Mouse (Mus musculus) 416B (cell line): ENCODE data around the gene Chst15.

Source experiments
- DNase-seq: peaks from one replicate; pipeline ENCODE4 v3.0.0; 2011; ENCODE audit warnings: low read depth

Chst15 gene

DNA sequence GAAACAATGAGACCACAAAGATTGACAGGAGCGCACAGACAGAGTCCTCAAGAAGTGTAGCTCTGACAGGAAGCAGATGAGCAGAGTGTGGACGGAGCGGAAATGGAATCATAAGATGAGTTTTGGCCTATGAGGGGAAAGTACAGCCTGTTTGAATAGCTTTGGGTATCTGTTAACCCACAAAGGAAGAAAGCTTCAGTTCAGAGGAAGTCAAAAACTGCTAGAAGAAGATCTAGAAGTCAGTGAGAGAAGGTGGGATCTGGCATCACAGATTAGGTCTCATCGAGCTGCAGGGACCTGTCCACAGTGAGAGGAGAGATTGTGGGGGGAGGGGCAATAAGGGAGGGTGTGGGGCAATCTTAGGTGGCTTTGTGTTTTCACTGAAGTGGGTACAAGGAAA lies 18.3 kb upstream of the Chst15 start:
- no peak for DNase-seq

DNA sequence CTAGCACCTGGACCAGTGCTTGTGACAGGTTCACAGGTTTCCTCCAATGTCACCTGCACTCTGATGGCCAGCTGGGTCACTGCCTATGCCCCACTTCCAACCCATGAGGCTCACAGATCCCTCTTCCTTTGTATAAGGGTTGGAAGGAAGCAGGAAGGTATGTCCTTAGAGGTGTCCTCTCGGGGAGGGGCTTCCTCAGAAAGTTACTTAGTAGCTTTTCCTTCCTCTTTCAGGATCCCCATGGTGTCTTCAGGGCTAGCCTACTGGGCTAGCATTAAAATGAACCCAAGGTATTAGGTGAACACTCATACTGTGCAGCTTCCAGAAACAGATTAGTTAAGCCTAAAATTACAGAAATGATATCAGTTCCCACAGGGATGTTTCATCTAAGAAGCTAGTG lies 16.1 kb upstream of the Chst15 start:
- DNase-seq, result no peak

DNA sequence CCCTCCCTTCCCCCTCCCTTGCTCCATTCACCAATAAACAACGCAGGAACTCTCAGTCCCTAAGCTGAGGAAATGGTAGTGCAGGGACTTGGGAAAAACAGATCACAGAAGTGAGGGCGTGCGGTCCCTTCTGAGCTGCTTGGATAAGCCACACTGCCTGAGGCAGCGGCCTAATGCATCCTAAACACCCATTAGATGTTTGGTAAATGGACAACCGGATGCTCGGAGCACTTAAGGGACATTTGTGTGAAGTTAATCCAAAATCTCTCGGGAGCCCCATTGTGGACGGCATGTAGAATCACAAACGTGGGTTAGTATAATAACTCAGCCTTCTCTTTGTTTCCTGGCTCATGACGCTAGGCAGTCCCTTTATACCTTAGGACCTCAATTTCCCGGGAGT lies 15.1 kb upstream of the Chst15 start:
- DNase-seq, result no peak

DNA sequence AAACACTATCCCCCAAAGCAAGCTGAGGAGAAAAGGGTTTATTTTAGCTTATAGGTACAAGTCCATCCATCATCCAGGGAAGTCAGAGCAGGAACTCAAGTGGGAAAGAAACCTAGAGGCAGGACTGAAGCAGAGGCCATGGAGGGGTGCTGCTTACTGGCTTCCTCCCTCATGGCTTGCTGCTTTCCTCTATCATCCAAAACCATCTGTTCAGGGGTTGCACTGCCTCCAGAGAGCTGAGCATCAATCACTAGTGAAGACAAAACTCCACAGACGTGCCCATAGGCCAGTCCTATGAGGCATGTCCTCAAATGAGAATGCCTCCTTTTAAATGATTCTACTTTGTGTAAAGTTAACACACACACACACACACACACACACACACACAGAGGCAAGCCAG lies 13.2 kb upstream of the Chst15 start:
- DNase-seq, result no peak

DNA sequence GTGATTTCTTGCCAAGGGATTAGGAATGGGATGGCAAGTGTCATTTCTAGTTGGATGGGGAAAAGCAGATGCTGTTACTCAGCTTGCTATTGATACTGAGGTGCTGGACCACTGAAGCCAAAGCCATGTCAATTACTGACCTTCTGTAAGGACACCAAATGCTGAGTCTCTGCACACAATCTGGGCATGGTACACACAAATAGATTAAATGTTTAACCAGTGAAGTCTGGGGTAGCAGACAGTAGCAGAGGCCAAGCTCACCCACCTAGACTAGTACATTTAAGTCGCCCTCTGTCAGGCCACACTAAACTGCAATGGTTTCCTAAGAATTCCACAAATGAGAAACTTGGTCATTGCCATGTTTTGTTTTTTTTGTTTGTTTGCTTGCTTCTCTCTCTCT lies 11.6 kb upstream of the Chst15 start:
- no peak for DNase-seq

DNA sequence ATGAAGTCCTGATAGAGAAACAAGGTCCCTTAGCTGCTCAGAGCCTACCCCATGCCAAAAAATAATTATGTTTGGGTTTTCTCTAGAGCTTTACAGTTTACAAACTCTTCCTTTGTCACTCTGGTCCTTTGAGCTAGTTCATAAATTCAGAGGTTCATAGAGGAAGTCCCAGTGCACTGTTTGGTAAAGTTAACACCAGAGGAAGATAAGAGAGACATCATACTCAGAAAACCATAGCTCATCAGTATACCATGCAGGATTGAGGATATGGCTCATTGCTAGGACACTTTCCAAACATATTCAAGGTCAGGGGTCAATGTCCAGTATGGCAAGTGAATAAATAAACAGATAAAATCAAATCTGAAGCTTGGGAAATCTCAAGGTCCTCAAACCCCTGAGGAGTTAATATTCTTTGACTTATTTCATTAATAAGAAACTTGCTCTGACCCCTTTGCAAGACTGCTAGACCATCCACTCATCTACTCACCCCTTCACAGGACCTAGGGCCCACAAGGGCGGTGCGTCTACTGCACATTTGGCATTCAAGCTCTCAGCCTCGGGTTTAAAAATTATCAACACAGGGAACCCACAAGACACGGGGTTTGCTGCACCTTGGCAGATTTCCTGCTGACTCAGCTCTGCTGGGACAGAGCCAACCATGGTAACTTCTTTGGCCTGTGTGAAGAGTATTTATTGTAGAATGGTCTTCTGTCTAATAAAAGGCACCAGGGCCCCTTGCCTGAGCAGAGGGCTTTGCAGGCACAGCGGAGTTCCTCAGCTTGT lies 8.7 kb upstream of the Chst15 start:
- peak; percentile 63 for DNase-seq

DNA sequence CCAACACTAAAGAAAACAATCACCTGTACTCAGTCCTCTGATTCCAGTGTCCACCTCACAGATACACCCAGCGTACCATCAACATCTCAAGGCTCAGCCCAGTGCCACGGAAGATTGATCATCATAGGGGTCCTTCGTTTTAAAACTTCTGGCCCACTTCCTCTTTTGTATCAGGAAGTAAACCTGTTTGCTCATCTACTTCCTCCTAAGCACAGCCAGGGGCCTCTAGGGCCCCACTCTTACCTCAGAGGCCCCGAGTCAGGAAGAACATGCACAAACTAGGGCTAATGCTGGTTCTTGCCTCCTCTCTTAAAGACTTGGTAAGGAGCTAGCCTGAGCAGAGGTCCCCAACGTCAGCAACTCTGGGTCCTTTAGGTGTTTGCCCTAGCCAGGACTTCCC lies 6.4 kb upstream of the Chst15 start:
- DNase-seq, result peak; percentile 14

DNA sequence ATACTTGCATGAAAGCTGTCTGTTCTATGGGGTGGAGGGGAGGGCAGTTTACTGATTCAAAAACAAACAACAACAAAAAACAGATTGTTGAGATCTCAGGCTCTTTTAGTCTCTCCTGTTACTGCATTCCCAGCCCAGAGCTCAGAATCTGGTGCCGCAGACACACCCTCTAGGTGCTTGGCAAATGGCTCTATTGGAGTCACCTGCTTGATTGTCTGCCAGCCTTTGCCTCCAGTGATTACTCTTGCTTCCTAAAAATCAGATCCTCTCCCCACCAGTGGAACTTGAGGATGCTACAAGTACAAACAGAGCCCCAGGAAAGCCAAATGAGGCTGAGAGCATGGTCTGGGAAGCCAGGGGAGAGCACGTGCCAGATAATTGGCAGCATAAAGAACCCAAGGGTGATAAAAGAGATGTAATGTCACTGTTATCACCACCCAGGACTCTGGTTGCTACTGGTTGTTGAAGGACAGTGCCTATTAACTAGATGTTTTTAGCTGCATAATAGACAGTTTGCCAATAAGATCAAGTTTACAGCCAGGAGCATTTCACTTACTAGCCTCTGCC lies 4.4 kb upstream of the Chst15 start:
- no peak for DNase-seq

DNA sequence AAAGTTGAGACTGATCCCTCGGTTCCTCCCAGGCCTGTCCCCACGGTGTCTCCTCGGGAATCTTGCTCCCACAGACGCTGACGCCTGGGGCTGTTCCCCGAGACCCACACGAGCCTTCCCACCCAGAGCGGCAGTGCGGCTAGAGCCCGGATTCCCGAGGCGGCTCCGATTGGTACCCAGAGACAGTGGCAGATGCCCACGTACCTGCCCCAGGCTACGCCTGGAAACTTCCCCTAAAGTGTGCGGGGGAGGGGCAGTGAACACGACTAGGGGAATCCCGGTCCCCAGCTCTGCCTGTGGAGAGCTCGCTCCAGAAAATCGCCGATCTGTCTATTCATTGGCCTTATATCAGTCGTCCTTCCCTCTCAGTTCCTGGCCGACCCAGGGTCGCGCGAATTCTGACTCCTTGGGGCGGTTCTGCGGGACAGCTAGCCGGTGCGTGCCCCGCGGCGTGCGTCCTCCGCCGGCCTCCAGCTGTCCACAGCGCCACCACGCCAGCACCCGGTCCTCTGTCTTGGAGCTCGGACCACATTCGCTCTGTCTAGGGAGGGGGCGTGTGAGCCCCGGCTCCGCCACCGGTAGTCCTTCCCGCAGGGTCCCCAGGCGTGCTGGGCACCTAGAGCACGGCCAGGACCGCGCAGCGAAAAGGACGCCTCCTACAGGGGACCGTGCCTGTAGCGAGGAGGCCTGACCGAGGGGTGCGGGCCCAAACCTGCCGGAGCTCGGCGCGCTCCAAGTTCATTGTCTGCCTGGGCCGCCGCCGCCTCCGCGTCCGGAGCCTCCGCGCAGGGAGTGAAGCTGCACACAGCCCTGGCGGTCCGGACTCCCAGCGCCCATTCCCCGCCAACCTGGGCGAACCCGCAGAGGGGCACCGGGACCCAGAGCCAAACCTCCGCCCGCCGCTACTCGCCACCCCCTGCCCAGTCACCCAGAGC lies 660 bp downstream of the Chst15 start:
- DNase-seq, result no peak

DNA sequence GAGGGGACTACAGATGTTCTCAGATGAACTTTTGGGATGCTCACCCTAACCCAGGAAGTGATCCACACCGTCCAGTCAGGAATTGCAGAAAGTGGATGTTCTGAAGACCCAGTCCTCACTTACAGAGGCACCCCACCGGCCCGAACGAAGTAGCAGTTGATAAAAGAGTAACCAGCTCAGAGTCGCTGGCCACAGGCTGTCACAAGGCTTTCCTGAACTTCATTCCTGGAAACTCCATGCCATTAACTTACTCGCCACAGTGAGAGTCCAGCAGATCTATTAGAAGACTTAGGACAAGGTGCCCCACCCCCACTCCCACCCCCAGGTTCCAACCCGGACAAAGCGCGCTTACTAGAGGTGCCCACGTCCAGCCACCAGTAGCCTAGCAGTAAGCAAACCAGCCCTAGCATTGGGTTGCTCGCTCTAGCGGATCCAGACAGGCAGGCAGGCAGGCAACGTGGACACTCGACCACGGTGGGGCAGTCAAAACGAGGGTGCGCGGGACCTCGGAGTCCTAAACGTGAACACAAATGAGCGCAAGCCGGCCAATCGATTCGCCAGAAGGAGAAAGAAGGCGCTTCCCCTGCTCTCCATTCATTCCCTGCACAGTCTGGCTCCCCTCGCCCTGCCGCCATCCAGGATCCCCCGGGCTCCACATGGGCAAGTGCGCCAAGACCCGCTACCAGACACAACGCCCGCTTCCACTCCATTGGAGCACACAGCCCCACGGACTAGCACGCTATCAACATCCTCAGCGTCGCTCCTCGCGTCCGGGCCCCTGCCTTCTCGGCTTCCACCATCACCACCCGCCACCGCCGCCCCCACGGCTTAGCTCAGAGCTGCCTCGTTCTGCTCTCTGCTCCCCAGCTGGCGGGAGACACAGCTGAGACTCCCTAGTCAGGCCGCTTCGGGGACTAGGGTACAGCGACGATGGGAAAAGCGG lies 1.6 kb downstream of the Chst15 start:
- DNase-seq, result no peak

DNA sequence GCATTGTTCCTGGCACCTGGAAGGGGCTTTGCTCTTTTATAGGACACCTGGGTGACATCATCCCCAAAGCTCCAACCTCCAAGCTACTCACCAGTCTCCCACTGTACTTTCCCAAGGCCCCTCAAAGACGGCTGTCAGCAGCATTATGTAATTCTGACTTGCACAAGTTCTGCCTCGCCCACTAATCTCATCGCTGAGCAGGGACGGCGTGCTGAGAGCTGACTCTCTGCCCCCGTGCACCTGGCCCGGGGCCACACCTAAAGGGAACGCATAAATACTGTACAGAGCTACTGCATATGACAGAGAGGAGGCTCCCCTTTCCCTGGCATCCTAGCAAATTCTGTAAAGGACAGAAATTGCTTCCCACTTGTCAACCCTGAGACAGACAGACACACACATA lies 4.6 kb downstream of the Chst15 start:
- no peak for DNase-seq

DNA sequence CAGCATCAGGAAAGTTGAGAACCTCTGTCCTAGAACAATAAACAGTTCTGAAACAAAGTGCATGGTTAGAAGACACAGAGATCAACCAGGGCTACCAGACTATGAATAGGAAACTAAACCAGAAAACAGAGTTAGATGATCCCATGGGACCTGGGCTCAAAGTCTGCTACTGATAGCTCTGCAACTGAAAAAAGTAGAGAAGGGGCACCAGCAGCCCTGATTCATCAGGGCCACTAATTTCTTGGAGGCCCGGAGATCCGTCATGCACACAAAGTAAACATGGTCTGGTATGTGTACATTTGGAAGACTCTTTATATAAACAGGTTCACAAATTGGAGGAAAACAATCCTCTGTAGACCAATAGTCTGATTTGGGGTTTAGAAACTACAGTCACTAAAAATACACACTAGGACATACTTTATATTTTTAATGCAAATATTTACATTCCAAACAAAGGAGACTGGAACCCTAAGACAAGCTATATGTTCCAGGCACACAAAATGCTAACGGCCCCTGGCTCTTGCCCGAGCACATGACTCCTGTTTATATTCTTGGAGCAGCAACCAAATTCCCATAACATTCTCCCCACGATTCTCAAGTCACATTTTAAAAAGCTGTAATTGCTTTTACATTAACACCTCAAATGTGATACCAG lies 8.4 kb downstream of the Chst15 start:
- no peak for DNase-seq

DNA sequence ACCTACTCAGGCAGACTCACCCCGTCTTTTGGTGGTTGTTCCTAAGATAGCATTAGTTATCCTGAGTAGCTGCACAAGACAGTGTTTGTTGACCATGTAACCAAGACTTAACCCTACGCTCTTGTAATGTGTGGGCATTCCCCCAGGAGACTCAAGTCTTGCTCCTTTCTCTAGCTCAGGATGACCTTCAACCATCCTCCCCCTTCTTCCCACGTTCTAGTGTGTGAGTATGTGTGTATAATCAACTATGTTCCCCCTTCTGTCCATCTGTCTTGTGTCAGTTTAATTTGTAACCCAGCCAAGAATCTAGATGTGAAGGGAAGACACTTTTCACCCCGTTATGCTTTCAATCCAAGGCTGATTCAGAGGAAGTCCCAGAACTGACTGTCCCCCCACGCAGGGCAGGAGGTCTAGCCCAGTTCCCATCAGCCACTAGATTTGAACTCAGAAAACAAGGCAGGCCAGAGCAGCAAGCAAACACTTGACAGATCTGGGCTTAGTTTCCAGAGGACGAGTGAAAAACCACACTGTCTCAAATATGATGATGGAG lies 9.2 kb downstream of the Chst15 start:
- no peak for DNase-seq

DNA sequence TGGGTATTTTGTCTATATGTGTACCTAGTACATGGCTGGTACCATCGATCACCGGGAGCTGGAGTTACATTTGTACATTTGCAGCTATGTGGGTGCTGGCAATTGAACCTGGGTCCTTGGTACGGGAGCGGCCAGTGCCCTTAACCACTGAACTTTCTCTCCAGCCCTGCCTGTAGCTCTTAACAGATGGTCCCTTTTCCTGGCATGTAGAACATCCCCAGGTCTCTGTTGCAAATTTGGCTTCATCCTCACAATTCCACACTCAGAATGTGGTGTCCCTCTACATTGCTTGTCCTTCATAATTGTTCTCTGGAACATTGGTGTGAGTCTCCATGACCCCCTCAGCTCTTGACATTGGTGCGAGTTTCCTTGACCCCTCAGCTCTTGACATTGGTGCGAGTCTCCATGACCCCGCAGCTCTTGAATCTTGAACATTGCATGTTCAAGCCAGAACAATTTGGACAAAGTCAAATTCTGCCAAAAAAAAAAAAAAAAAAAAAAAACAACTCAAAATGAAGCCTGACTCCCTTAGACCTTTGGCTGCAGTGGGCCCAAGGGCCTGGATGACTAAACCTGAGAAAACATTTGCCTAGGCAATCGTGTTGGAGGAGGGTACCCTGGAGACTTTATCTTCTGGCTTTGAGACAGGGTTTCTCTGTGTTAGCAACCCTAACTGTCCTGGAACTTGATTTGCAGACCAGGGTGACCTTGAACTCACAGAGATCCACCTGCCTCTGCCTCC lies 10.2 kb downstream of the Chst15 start:
- no peak for DNase-seq

DNA sequence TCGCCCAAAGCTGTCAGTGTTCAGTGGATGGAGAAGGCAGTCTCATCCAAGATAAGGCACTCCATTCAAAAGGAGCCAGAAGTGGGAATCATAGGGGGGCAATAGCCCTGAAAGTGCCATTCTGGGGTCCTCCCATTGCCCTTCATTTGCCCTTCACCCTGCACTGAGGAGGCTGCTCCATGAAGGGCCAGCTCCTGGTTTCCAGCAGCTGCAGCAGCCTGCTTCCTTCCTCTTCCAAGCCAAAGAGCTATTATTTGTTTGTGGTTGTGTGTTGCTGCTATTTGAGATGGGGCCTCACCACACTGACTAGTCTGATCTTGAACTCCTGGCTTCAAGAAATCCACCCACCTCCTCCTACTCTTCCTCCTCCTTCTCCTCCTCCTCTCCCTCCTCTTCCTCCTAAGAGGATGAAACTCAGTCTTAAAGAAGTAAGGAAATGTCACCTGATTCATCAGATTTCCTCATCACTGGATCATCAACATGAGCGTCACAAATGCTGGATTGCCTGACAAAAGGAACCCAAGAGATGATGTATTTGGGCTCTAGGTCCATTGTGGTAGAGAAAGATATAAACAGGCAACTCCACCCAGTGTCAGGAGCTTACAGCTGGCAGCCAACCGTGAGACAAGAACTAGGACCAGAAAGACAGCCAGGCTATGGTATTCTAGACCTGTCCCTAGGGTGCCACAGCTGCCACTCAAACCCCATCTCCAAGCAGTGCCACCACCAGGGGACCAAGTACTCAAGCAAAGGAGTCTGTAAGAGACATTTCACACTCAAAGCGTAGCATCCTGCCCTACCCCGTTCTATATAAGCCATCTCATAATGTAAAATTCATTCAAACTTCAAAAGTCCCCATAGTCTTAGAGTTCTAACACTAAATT lies 11.3 kb downstream of the Chst15 start:
- DNase-seq, result no peak

DNA sequence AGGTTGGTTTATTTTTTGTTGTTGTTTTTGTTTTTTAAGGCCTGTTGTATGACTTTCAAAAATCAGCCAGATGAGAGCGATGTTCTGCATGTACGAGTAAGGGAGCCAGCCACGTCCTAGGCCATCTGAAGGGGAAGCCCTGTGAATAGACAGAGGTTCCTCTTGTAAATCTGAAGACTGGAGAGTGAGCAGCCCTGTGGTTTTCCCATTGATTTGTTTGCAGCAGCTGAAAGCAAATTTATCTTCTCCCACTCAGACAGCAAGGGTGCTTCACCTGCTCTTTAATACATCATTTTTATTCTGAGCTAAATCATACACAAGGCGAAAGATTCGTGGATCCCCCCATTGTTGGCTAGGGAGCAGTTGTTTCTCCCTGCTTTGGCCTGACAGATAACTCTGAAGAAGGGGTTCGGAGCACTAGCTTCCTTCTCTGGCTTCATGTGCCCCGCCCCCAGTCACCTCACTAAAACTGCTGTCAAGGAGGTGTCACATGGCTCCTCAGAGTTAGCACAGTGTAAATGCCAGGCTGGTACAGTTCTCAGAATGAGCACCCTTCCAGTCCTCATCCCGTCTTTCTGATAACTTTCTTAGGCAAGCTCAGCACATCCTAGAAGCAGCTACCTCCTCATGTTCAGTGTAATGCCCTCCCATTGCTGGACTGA lies 12.5 kb downstream of the Chst15 start:
- DNase-seq, result no peak

DNA sequence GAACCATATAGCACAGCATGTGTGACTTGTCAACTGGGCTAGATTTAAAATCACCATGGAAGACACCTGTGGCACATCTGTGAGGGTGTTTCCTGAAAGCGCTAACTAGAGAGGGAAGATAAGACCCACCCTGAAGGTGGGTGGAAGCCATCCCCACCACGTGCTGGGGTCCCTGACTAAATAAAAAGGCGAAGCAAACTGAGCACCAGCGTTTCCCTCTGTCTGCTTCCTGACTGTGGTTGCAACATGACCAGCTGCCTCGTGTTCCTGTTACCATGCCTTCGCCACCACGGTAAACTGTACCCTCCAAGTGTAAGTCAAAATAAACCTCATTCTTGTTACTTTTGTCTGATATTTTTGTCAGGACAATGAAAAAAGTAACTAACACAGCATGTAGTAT lies 13.0 kb downstream of the Chst15 start:
- peak; percentile 25 for DNase-seq

DNA sequence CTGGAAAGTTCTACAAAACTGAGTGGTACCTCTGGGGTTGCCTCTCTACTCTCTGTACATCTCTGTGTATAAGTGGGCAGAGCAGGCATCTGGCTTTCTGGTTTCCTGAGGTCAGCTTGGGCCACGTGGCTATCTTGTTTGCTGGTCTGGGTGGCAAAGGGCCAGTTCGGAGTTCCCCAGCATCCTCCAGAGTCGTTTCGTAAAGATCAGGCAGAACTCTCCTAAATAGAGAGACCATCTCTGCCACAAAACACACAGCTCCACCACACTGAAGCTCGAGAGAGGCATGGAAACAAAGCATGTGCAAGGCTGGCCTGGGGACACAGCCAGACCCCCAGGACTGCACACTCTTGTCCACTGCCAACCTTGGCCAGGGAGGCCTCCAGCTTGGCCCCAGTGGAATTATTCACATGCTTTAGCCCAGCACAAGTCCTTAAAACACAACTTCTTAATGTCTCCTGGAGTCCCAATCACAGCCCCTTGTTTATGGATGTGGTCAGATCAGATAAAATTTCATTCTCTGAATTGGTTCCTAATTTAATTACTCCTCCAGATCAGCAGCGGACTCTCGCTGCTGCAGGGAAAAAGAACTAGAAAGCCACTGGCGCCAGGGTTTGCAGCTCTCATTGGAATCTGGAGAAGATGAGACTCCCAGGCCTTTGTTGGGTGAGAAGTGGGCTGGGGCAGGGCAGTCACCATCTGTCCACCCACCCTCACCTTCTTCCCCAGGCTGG lies 14.4 kb downstream of the Chst15 start:
- DNase-seq, result peak; percentile 7
